Mouse (Mus musculus) midbrain, embryonic 14.5 days (tissue): ENCODE data around the gene Olfr91. TPM values are rescaled to one million over a fixed set of nuclear protein-coding genes. Genes with fewer than 3 reads are reported as not detected.
A peak's percentile ranks its signal among the peaks of the same experiment; 100 is the strongest.

Experiments used
- ATAC-seq: fragments of 200-750 bp; cut with Nextera tagmentation; 2 replicates; pipeline ENCODE4 v1.8.0; 2017; ENCODE audit warnings: moderate number of reproducible peaks, moderate library complexity; ENCODE audit not compliant: low FRiP score, low TSS enrichment
- DNase-seq: peaks from one replicate; pipeline ENCODE4 v3.0.0-alpha.2; 2015
- H3K27ac ChIP-seq: fragments of 300-500 bp; sonication (generic); replicated peaks from 2 replicates; pipeline ENCODE4 v1.5.1; 2014; ENCODE audit warnings: mild to moderate bottlenecking, low read depth, low read length, moderate library complexity
- H3K27me3 ChIP-seq: fragments of 300-500 bp; sonication (generic); 2 replicates; pipeline ENCODE4 v1.6.1; 2014; ENCODE audit warnings: low read length, control low read depth, mixed read lengths; ENCODE audit not compliant: control insufficient read depth, insufficient read depth
- H3K36me3 ChIP-seq: fragments of 300-500 bp; sonication (generic); 2 replicates; pipeline ENCODE4 v1.6.1; 2014; ENCODE audit warnings: low read length, control low read depth; ENCODE audit not compliant: control insufficient read depth, insufficient read depth
- H3K4me1 ChIP-seq: fragments of 300-500 bp; sonication (generic); 2 replicates; pipeline ENCODE4 v1.6.1; 2014; ENCODE audit warnings: mild to moderate bottlenecking, antibody characterized with exemption, low read length, control low read depth; ENCODE audit not compliant: control insufficient read depth, insufficient read depth
- H3K4me2 ChIP-seq: fragments of 300-500 bp; sonication (generic); 2 replicates; pipeline ENCODE4 v1.6.1; 2014; ENCODE audit warnings: mild to moderate bottlenecking, low read length, moderate library complexity
- H3K4me3 ChIP-seq: fragments of 300-500 bp; sonication (generic); replicated peaks from 2 replicates; pipeline ENCODE4 v1.5.1; 2014; ENCODE audit warnings: low read depth, low read length
- H3K9ac ChIP-seq: fragments of 300-500 bp; sonication (generic); replicated peaks from 2 replicates; pipeline ENCODE4 v1.6.1; 2014; ENCODE audit warnings: mild to moderate bottlenecking, low read length, moderate library complexity
- H3K9me3 ChIP-seq: fragments of 300-500 bp; sonication (generic); 2 replicates; pipeline ENCODE4 v1.6.1; 2016; ENCODE audit warnings: low read length, control low read depth, mixed read lengths; ENCODE audit not compliant: control insufficient read depth
- WGBS: fragments of 180-500 bp; shearing (Covaris S2); extraction: QIAGEN DNeasy Blood & Tissue Kit; methylation state at CpG from one replicate; pipeline ENCODE4 v1.1.7; 2014; 5-methylcytosine and 5-hydroxymethylcytosine counted together
- polyA plus RNA-seq: library from polyadenylated mRNA; unstranded; fragments of >200 nt; fragmentation: Nextera tagmentation; extraction: Ambion mirVana; gene quantifications from 2 replicates; pipeline ENCODE4 v1.2.1, GENCODE M21; 2014

Olfr91 gene
- polyA plus RNA-seq, 1 experiment from 2014 or later: not detected

DNA sequence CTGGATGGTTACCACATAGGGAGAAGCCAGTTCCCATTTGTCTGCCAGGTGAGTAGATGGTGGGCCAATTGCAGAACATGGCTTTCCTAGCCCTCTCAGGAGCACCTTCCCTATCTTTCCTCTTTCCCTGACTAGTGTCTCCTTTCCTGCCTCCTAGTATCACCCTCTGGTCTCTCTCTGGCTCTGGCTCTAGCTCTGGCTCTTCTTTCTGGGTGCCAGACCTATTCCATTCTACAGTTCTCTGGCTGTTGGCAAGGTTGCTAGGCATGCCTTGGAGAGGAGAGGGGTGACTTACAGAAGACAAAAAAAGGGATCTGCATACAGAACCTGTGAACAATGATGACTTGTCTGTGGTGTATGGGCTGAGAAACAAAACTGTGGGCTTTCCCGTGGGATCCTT lies 30.2 kb downstream of the Olfr91 start:
- H3K4me2 ChIP-seq: no peak overlapping the region
- WGBS: 73% methylated on average over 1 of the region's 1 CpGs
- H3K27me3 ChIP-seq: no peaks in the 10 kb centered on the region
- H3K36me3 ChIP-seq: peaks cover 99% of the 10 kb centered on the region
- no peak overlapping the region for H3K9ac ChIP-seq
- no peaks in the 10 kb centered on the region for H3K9me3 ChIP-seq
- H3K27ac ChIP-seq: no peak overlapping the region
- H3K4me3 ChIP-seq: no peak overlapping the region
- no peaks in the 10 kb centered on the region for H3K4me1 ChIP-seq
- no peak for ATAC-seq
- DNase-seq: no peak

DNA sequence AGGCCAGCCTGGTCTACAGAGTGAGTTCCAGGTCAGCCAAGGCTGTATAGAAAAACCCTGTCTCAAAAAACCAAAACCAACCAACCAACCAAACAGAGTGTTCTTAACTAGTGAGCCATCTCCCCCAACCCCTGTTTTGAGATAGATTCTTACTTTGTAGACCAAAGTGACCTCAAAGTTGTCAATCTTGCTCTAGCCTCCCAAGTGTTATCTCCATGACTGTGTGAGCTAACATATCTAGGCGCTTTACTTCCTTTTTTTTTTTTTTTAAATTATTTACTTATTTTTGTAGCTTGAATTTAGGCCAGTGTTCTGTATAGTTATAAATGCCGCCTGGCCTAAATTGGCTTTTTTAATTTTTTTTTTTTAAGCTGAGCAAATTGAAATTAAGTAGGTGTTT lies 32.1 kb downstream of the Olfr91 start:
- no peak overlapping the region for H3K4me2 ChIP-seq
- H3K27me3 ChIP-seq: no peaks in the 10 kb centered on the region
- H3K27ac ChIP-seq: no peak overlapping the region
- WGBS: 94% methylated on average over 2 of the region's 2 CpGs
- ATAC-seq (no peak), DNase-seq (no peak)
- H3K9me3 ChIP-seq: no peaks in the 10 kb centered on the region
- H3K36me3 ChIP-seq: peaks cover 99% of the 10 kb centered on the region
- no peak overlapping the region for H3K4me3 ChIP-seq
- H3K4me1 ChIP-seq: no peaks in the 10 kb centered on the region
- no peak overlapping the region for H3K9ac ChIP-seq

DNA sequence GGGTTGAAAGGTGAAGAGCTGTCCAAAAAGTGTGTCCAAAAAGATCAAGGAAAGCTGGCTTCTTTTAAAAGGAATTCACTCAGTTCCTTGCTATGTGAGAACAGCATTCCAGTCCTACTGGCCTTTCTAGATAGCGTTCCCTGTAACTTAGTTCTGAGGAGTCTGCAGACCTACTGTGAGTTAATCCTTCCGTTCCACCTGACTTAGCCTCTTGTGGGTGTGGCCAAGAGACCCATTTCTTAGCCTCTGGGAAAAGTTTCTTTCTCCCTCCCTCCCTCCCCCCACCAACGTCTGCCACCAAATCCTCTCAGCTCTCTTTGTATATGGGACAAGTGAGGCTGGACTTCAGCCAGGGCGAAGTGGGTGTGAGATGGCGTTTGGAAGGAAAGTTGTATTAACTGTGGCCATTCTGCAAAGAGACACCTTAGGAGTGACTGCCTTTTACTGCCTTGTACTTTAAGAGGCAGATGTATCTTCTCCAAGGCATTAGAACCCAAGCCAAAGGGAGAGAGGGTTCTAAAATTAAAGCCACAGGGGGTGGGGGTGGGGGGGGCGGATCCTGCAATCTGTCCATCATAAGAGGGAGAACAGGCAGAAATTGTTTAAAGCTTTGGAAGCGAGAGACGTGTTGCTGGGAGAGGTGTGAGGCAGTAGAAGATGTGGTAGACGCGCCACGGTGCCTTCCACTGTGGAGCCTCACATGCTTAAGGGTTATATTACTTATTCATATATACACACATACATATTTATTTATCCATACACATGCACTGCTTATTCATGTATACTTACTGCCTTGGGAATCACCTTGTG lies 34.2 kb downstream of the Olfr91 start:
- H3K9ac ChIP-seq: no peak overlapping the region
- H3K4me1 ChIP-seq: no peaks in the 10 kb centered on the region
- no peaks in the 10 kb centered on the region for H3K27me3 ChIP-seq
- 48% methylated on average over 11 of the region's 11 CpGs for WGBS
- H3K36me3 ChIP-seq: peaks cover 98% of the 10 kb centered on the region
- no peak for ATAC-seq
- H3K27ac ChIP-seq: no peak overlapping the region
- peak; percentile 46 for DNase-seq
- H3K4me3 ChIP-seq: no peak overlapping the region
- no peak overlapping the region for H3K4me2 ChIP-seq
- H3K9me3 ChIP-seq: no peaks in the 10 kb centered on the region

DNA sequence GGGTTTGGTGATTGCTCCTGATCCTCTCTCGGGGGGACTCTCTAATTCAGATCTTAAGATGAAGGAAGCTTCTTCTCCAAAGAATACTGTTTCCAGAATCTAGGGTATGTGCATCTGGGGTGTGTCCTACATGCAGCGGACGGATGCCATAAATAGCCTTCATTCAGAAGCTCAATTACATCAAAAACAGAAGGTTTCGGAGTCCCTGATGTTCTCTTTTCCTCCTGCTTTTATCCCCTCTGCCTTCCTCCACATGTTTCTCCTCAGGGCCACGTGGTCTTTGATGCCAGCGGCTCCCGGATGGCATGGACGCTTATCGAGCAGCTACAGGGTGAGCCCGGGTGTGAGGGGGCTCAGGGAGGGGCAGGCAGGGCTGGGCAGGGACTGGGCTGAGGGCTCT lies 35.0 kb downstream of the Olfr91 start:
- no peak overlapping the region for H3K4me2 ChIP-seq
- H3K4me1 ChIP-seq: no peaks in the 10 kb centered on the region
- H3K36me3 ChIP-seq: peaks cover 98% of the 10 kb centered on the region
- H3K9ac ChIP-seq: no peak overlapping the region
- ATAC-seq (no peak), DNase-seq (no peak)
- 60% methylated on average over 10 of the region's 10 CpGs for WGBS
- no peak overlapping the region for H3K27ac ChIP-seq
- H3K4me3 ChIP-seq: no peak overlapping the region
- no peaks in the 10 kb centered on the region for H3K9me3 ChIP-seq
- no peaks in the 10 kb centered on the region for H3K27me3 ChIP-seq

DNA sequence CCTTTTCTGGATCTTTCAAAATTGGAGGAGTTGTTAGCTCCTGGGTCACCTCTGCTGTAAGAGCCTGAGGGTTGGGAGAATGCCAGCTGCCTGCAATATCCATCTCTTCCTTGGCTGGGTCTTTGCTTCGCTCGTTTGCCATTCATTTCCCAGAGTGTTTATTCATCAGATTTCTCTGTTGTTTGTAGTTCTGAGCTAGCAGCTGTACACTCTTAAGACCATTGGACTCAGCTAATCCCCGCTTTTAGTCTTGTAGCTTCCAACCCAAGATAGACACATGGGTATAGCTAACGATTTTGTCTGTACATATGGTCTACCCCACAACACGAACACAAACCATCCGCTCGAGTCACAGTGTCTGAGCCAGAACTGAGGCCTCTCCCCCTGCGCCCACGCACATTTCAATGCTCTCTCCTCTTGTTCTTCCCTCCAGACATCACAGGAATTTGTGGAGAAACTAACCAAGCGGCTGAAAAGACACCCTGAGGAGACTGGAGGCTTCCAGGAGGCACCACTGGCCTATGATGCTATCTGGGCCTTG lies 35.9 kb downstream of the Olfr91 start:
- H3K4me3 ChIP-seq: no peak overlapping the region
- H3K4me1 ChIP-seq: no peaks in the 10 kb centered on the region
- no peak for DNase-seq
- no peaks in the 10 kb centered on the region for H3K27me3 ChIP-seq
- H3K9ac ChIP-seq: no peak overlapping the region
- WGBS: 85% methylated on average over 10 of the region's 10 CpGs
- ATAC-seq: no peak
- no peaks in the 10 kb centered on the region for H3K9me3 ChIP-seq
- no peak overlapping the region for H3K4me2 ChIP-seq
- H3K27ac ChIP-seq: no peak overlapping the region
- H3K36me3 ChIP-seq: peaks cover 95% of the 10 kb centered on the region

DNA sequence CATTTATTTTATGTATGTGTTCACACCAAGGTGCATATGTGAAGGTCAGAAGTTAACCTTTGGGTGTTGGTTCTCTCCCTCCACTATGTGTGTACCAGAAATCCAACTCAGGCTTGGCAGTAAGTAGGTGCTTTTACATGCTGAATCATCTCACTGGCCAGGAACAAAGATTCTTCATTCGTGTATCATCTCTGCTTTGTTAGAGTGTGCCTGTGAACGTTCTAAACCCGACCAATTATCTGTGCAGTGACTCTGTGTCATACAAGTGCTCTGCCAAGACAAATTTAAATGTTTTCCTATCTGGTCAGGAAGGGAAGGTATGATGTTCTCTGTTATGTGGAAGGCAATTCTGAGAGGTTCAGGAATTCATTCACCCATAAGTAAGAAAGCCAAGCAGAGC lies 36.6 kb downstream of the Olfr91 start:
- Histone ChIP-seq H3K4me1 (no peaks in the 10 kb centered on the region; the same call in 1 of the 2 replicates), H3K9ac (no peak overlapping the region), H3K4me2 (no peak overlapping the region), H3K4me3 (no peak overlapping the region), H3K27ac (no peak overlapping the region), H3K9me3 (no peaks in the 10 kb centered on the region), H3K27me3 (no peaks in the 10 kb centered on the region), H3K36me3 (peaks cover 94% of the 10 kb centered on the region)
- WGBS: 73% methylated on average over 3 of the region's 3 CpGs
- ATAC-seq (no peak), DNase-seq (no peak)

DNA sequence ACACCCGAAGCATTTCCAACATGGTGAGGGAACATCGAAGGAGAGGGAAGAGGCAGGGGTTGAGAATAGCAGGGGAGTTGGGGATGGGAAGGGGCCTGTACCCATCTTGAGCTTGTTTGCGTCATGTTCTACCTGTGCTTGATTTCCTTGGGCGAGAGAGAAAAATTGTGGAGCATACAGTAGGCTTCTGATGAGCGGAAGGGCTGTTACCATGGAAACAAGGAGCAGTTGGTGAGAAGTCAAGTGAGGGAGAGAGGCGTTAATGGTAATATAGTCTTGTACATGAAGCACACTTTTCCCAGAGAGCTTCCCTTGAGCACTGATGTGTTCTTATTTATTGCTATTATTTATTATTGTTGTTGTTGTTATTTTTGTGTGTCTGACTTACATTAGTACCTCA lies 41.1 kb downstream of the Olfr91 start:
- Histone ChIP-seq H3K9ac (no peak overlapping the region), H3K9me3 (no peaks in the 10 kb centered on the region), H3K27ac (no peak overlapping the region), H3K4me3 (no peak overlapping the region), H3K36me3 (peaks cover 78% of the 10 kb centered on the region), H3K4me1 (peaks cover 5% of the 10 kb centered on the region; the same call in 1 of the 2 replicates), H3K4me2 (no peak overlapping the region), H3K27me3 (no peaks in the 10 kb centered on the region)
- ATAC-seq: no peak
- peak; percentile 52 for DNase-seq
- WGBS: 74% methylated on average over 6 of the region's 6 CpGs

DNA sequence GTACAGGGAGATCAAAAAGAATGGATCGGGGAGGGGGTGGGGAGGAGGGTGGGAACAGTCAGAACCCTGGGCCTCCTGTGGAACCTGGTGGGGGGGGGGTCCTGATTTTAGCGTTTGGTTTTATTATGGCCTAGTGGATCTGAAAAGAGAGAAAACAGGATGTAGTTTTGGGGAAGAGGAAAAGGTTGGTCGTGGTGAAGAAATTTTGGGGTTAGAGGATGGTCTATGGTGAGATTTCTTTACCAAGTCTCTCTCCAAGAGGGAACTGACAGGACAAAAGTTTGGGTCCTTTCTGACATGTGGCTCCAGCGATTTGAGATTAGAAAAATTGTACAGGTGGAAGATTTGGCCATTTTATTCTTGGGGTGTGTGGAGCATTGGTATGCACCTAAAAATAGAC lies 46.3 kb downstream of the Olfr91 start:
- 52% methylated on average over 4 of the region's 4 CpGs for WGBS
- Histone ChIP-seq H3K4me2 (peak overlapping the region; percentile 86), H3K27me3 (peaks cover 4% of the 10 kb centered on the region; the same call in 1 of the 2 replicates), H3K4me3 (peak overlapping the region; percentile 92), H3K4me1 (peaks cover 47% of the 10 kb centered on the region), H3K9ac (peak overlapping the region; percentile 91), H3K36me3 (peaks cover 30% of the 10 kb centered on the region), H3K27ac (no peak overlapping the region; the same call in 1 of the 2 replicates), H3K9me3 (no peaks in the 10 kb centered on the region)
- DNase-seq (no peak), ATAC-seq (no peak)

DNA sequence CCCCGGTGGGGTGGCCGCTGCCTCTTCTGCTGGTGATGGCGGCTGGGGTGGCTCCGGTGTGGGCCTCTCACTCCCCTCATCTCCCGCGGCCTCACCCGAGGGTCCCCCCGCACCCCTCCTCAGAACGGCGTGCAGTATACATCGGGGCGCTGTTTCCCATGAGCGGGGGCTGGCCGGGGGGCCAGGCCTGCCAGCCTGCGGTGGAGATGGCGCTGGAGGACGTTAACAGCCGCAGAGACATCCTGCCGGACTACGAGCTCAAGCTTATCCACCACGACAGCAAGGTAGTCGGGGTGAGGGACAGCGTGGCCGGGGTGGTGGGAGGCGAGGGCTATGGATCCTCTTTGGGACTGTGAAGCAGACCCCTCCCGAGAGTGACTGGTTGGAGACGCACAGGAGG lies 47.2 kb downstream of the Olfr91 start:
- Histone ChIP-seq H3K27me3 (peaks cover 4% of the 10 kb centered on the region; the same call in 1 of the 2 replicates), H3K27ac (peak overlapping the region; percentile 87), H3K4me1 (peaks cover 47% of the 10 kb centered on the region), H3K9me3 (no peaks in the 10 kb centered on the region), H3K9ac (peak overlapping the region; percentile 91), H3K4me3 (peak overlapping the region; percentile 92), H3K4me2 (peak overlapping the region; percentile 86), H3K36me3 (peaks cover 22% of the 10 kb centered on the region)
- under 1% methylated on average over 27 of the region's 27 CpGs for WGBS
- peak; percentile 59 for DNase-seq
- peak; percentile 22 for ATAC-seq
